Mouse (Mus musculus) small intestine, adult 2 months (tissue): Measurements from ENCODE around the gene Mrps15. TPM values are rescaled to one million over a fixed set of nuclear protein-coding genes. Genes with fewer than 3 reads are reported as not detected.

Experiments
- H3K27ac ChIP-seq: fragments of 200-500 bp; 2 replicates; pipeline ENCODE4 v1.5.1; 2012; ENCODE audit warnings: low read depth, low read length, control low read depth, inconsistent platforms; ENCODE audit not compliant: insufficient read depth
- H3K27me3 ChIP-seq: fragments of 200-500 bp; 2 replicates; pipeline ENCODE4 v1.6.1; 2012; ENCODE audit warnings: mild to moderate bottlenecking, moderate library complexity, low read length, inconsistent platforms; ENCODE audit not compliant: control insufficient read depth, insufficient read depth
- H3K36me3 ChIP-seq: fragments of 200-500 bp; 2 replicates; pipeline ENCODE4 v1.6.1; 2012; ENCODE audit warnings: mild to moderate bottlenecking, low read length, control low read depth, inconsistent platforms; ENCODE audit not compliant: control insufficient read depth, insufficient read depth
- H3K4me1 ChIP-seq: fragments of 200-500 bp; 2 replicates; pipeline ENCODE4 v1.6.1; 2012; ENCODE audit warnings: low read length, inconsistent platforms, mixed read lengths; ENCODE audit not compliant: control insufficient read depth, insufficient read depth, insufficient read length
- H3K4me3 ChIP-seq: fragments of 200-500 bp; 2 replicates; pipeline ENCODE4 v1.5.1; 2012; ENCODE audit warnings: low read depth, mild to moderate bottlenecking, control low read depth, inconsistent platforms, low read length, moderate library complexity
- CTCF ChIP-seq: fragments of 200-500 bp; IDR thresholded peaks from 2 replicates; pipeline ENCODE4 v1.5.1; 2012; ENCODE audit warnings: low read depth, mild to moderate bottlenecking, control low read depth, inconsistent platforms, low read length, moderate library complexity, mixed read lengths; ENCODE audit not compliant: insufficient replicate concordance, insufficient read length; ENCODE audit errors: extremely low read depth
- POLR2A ChIP-seq: fragments of 200-500 bp; IDR thresholded peaks from 2 replicates; pipeline ENCODE4 v1.6.1; 2012; ENCODE audit warnings: low read depth, mild to moderate bottlenecking, control low read depth, inconsistent platforms, low read length, moderate library complexity
- WGBS: fragments of 180-500 bp; shearing (Covaris S2); methylation state at CpG from one replicate; pipeline ENCODE4 v1.1.7; 2018; 5-methylcytosine and 5-hydroxymethylcytosine counted together
- polyA plus RNA-seq: library from polyadenylated mRNA; depleted of rRNA; stranded (reverse); fragments of >200 nt; gene quantifications from 2 replicates; pipeline ENCODE4 v1.2.3, GENCODE M21; 2012

Mrps15 gene
- polyA plus RNA-seq, 1 experiment: 204 TPM

DNA sequence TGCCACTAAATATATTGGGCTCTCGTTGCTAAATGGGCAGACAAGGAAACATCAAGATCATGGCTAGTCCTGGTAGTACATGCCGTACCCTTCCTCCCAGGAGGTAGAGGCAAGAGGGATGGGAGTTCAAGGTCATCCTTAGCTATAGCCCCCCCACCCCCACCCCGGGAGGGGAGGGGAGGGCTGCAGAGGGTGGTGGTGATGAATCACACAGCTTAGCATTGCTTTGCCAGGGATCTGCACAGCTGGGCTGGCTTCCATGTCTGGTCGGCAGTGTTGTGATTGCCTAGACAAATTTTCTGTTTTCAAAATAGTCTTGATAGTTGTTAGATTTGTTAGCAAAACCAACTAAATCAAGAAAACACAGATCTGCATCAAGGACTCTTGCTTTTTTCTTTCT lies 32.5 kb downstream of the Mrps15 start:
- Histone ChIP-seq H3K4me1 (no peaks in the 10 kb centered on the region), H3K36me3 (no peaks in the 10 kb centered on the region), H3K4me3 (no peak overlapping the region), H3K27me3 (no peaks in the 10 kb centered on the region), H3K27ac (no peak overlapping the region)
- 76% methylated on average over 4 of the region's 4 CpGs for WGBS
- TF ChIP-seq CTCF (no peak), POLR2A (no peak)

DNA sequence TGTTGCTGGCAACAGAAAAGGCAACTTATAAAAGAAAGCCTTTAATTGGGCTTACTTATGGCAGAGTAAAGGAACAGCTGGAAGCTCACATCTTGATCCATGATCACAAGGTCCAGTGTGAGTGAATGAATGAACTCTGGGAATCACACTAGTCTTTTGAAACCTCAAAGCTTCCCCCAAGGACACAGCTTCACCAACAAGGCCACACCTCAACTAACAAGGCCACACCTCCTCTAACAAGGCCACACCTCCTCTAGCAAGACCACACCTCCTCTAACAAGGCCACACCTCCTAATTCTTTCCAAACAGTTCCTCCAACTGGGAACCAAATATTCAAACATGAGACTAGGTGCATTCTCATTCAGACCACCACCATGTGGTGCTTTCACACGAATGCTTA lies 34.9 kb downstream of the Mrps15 start:
- H3K27ac ChIP-seq: no peak overlapping the region
- TF ChIP-seq CTCF (no peak), POLR2A (no peak)
- 97% methylated on average over 1 of the region's 1 CpGs for WGBS

DNA sequence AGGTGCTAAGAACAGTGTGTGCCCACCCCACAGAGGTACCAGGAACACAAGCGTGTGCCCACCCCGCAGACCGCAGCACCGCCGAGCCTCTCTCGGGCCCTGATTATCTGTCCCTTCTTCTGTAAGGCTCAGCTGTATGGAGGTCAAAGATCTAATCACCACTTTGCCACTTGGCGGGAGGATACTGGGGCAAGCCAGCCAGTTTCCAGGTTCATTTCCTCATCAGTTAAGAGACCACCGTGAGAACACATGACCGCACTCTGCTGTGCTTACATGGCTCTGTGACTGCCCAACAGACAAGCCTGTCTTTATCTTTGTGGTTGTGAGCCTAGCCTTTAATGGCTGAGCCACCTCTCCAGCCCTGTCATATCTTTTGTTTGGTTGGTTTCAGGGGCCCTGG lies 36.3 kb downstream of the Mrps15 start:
- 78% methylated on average over 9 of the region's 9 CpGs for WGBS
- H3K27ac ChIP-seq: no peak overlapping the region
- TF ChIP-seq CTCF (no peak), POLR2A (no peak)
- H3K4me1 ChIP-seq: no peaks in the 10 kb centered on the region
- H3K36me3 ChIP-seq: no peaks in the 10 kb centered on the region
- H3K27me3 ChIP-seq: no peaks in the 10 kb centered on the region
- no peak overlapping the region for H3K4me3 ChIP-seq

More for the DNA sequence above, 34.9 kb downstream of the Mrps15 start:
- Histone ChIP-seq H3K27me3 (no peaks in the 10 kb centered on the region), H3K4me3 (no peak overlapping the region), H3K36me3 (no peaks in the 10 kb centered on the region), H3K4me1 (no peaks in the 10 kb centered on the region)

DNA sequence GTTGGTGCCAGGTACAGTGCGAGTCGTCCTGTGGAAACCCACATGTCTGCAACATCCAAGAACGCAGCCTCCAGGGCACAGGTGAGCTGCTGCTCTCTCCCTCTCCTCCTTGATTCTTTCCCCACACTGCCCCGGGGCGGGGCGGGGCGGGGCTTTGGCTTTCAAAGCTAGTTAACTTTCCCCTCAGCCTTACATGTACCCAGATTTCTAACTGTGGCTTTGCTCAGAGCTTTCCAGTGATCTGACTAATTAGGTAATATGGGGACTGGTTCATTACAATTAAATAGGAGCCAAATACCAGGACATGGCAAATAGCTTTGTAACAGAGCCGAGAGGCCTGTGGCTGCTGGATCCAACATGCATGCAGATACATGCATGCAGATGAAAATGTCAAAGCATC lies 37.7 kb downstream of the Mrps15 start:
- H3K36me3 ChIP-seq: no peaks in the 10 kb centered on the region
- WGBS: 63% methylated on average over 8 of the region's 8 CpGs
- no peak overlapping the region for H3K4me3 ChIP-seq
- no peaks in the 10 kb centered on the region for H3K4me1 ChIP-seq
- TF ChIP-seq CTCF: no peak
- no peak for TF ChIP-seq POLR2A
- H3K27ac ChIP-seq: no peak overlapping the region
- no peaks in the 10 kb centered on the region for H3K27me3 ChIP-seq

DNA sequence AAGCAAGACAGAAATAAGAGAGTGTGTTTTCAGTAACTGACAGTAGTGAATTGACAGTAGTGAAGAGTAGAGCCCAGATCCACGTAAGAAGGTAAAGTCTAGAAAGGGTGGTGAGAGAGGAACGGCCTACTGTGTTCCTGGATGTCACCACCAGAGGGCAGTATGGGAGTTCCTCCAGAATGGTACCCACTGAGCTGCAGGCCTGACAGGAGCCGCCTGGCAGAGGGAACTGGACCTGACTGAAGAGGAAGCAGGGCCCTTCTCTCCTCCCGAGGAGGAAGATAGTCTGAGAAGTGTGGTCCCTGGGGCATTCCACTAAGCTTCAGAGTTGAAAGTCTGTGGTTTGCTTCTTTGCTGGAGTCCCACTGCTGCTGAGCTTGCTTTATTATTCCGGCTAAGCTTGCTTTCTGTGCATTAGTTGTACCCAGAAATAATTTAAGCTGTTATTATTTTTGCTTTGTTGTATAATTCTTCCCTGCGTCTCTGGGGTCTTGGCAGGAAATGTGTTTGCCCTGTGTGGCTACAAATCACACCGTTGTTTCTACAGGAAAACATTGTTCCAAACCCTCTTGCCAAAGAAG lies 39.4 kb downstream of the Mrps15 start:
- 29% methylated on average over 7 of the region's 7 CpGs for WGBS
- Histone ChIP-seq H3K4me3 (no peak overlapping the region), H3K4me1 (peaks cover 6% of the 10 kb centered on the region; the same call in 1 of the 2 replicates), H3K36me3 (no peaks in the 10 kb centered on the region), H3K27ac (no peak overlapping the region), H3K27me3 (no peaks in the 10 kb centered on the region)
- peak; percentile 89 for TF ChIP-seq CTCF
- TF ChIP-seq POLR2A: no peak; the same call in 1 of the 2 replicates

DNA sequence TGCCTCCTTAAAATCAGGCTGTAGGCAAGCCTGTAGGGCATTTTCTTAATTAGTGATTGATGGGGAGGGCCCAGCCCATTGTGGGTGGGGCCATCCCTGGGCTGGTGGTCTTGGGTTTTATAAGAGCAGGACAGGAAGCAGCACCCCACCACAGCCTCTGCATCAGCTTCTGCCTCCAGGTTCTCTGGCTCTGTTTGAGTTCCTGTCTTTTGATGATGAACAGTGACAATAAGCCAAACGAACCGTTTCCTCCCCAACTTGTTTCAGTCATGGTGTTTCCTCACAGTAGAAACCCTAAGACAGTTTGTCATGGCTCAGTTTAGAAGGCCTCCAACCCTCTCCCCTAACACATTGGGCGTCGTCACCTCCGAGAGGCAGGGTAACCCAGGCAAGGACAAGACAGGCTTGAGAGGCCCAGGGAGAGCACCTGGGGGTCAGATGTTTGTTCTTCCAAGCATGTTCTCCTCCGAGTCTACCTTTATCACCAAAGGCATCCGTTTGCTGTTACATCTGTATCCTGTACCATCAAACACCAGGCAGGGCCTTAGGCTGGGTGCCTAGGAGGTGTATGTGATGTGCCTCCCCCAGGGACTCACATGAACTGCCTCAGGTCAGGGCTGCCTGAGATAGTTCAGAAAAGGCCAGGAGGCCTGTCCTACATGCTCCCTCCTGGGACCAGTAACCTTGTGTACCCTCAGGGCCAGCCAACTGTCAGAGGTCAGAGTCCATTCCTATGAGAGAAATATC lies 43.5 kb downstream of the Mrps15 start:
- Histone ChIP-seq H3K4me1 (peaks cover 6% of the 10 kb centered on the region; the same call in 1 of the 2 replicates), H3K4me3 (no peak overlapping the region), H3K27me3 (no peaks in the 10 kb centered on the region), H3K27ac (no peak overlapping the region), H3K36me3 (no peaks in the 10 kb centered on the region)
- 65% methylated on average over 7 of the region's 7 CpGs for WGBS
- no peak for TF ChIP-seq CTCF
- no peak for TF ChIP-seq POLR2A

DNA sequence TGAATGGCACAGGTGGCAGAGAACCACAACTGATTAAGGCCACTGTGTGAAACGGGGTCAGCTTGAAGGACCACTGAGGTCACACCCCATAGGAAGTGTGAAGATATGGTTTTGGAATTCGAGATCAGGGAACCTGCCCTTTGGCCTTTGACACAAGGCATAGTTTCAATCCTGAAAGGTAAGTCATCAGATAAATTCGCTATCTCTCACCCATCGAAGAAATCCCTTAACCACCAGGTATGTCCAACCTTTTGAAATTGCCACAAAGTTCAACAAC lies 44.1 kb downstream of the Mrps15 start:
- H3K4me3 ChIP-seq: no peak overlapping the region
- 31% methylated on average over 4 of the region's 4 CpGs for WGBS
- no peak overlapping the region for H3K27ac ChIP-seq
- peaks cover 6% of the 10 kb centered on the region; the same call in 1 of the 2 replicates for H3K4me1 ChIP-seq
- H3K27me3 ChIP-seq: no peaks in the 10 kb centered on the region
- TF ChIP-seq CTCF (no peak), POLR2A (no peak)
- no peaks in the 10 kb centered on the region for H3K36me3 ChIP-seq
